9 mouse cellular contexts compared by ENCODE assay signal in genomic region chr5:67669436-67669896, GRCm38 (mm10).
DNase-seq lines count a peak whose midpoint lies in the region; ATAC-seq and TF ChIP-seq lines count a peak whose summit lies in the region.
"Had no signal": no experiment of that assay in that cellular context is flagged by ENCODE, and none has a peak within 500 bp of the region (broad histone marks: within the 10 kb centered on the region; RNA-seq: fewer than 3 reads in every experiment).

No protein-coding gene starts in this region.

- WGBS in intestine, embryonic 14.5 days, result 44% methylated on average over 13 of the region's 13 CpGs
- WGBS in intestine, postnatal 0 days, result 61% methylated on average over 13 of the region's 13 CpGs
- 88% methylated on average over 13 of the region's 13 CpGs for WGBS in heart, embryonic 10.5 days
- 41% methylated on average over 13 of the region's 13 CpGs for WGBS in lung, embryonic 15.5 days

- H3K27me3 ChIP-seq in intestine, embryonic 14.5 days (replicated peaks; ENCODE audit: control insufficient read depth, insufficient read depth, low read length), result no peaks in the 10 kb centered on the region
- no peaks in the 10 kb centered on the region for H3K27me3 ChIP-seq in intestine, postnatal 0 days (replicated peaks; ENCODE audit: control insufficient read depth, insufficient read depth, low read length)
- H3K27me3 ChIP-seq in heart, embryonic 10.5 days (ENCODE audit: insufficient read depth, poor library complexity, severe bottlenecking), result no peaks in the 10 kb centered on the region
- no peaks in the 10 kb centered on the region for H3K27me3 ChIP-seq in lung, embryonic 15.5 days
- H3K27me3 ChIP-seq: embryonic facial prominence, embryonic 12.5 days had no signal

- H3K9ac ChIP-seq in intestine, embryonic 14.5 days (ENCODE audit: low read length), result no peak overlapping the region
- H3K9ac ChIP-seq in intestine, postnatal 0 days (ENCODE audit: low read depth, low read length), result no peak overlapping the region
- no peak overlapping the region for H3K9ac ChIP-seq in lung, embryonic 15.5 days
- H3K9ac ChIP-seq: embryonic facial prominence, embryonic 12.5 days had no signal

- no peak for ATAC-seq in intestine, embryonic 14.5 days (replicated peaks; ENCODE audit: low FRiP score, low TSS enrichment, low read depth)
- ATAC-seq in intestine, postnatal 0 days, result no peak
- peak; percentile 86 for ATAC-seq in lung, embryonic 15.5 days (ENCODE audit: borderline replicate concordance, extremely low read depth, low FRiP score, low TSS enrichment)
- no peak for ATAC-seq in erythroid progenitor cell, adult 5-6 weeks (replicated peaks; ENCODE audit: low FRiP score, poor library complexity, severe bottlenecking)
- no peak for ATAC-seq in monocyte, adult 5-6 weeks (replicated peaks; ENCODE audit: insufficient number of reproducible peaks, low FRiP score, low TSS enrichment, poor library complexity, severe bottlenecking)

- no peaks in the 10 kb centered on the region for H3K9me3 ChIP-seq in intestine, embryonic 14.5 days (ENCODE audit: control insufficient read depth, low read length)
- H3K9me3 ChIP-seq in intestine, postnatal 0 days (ENCODE audit: control insufficient read depth), result no peaks in the 10 kb centered on the region
- H3K9me3 ChIP-seq in heart, embryonic 10.5 days, result no peaks in the 10 kb centered on the region
- H3K9me3 ChIP-seq in lung, embryonic 15.5 days, result no peaks in the 10 kb centered on the region
- H3K9me3 ChIP-seq: embryonic facial prominence, embryonic 12.5 days had no signal

- TF ChIP-seq CTCF in intestine, postnatal 0 days (IDR thresholded peaks at IDR 0.05; ENCODE audit: low read depth), result no peak

- no peak for DNase-seq in intestine, embryonic 14.5 days (ENCODE audit: low spot score)
- DNase-seq in cerebellum, adult 11-12 months, result peak; percentile 26
- DNase-seq in heart, embryonic 10.5 days (ENCODE audit: low spot score), result peak; percentile 50
- DNase-seq in right cerebral cortex, postnatal 14 days, result no peak

- H3K4me1 ChIP-seq in intestine, embryonic 14.5 days (replicated peaks; ENCODE audit: control insufficient read depth, insufficient read depth, low read length), result 0 out of 2 replicates have a peak, but pooled peaks cover 5% of the 10 kb centered on the region
- H3K4me1 ChIP-seq in intestine, postnatal 0 days (replicated peaks; ENCODE audit: control insufficient read depth, insufficient read depth, low read length), result no peaks in the 10 kb centered on the region
- H3K4me1 ChIP-seq in heart, embryonic 10.5 days, result no peaks in the 10 kb centered on the region
- H3K4me1 ChIP-seq in lung, embryonic 15.5 days, result peaks cover 13% of the 10 kb centered on the region

- H3K36me3 ChIP-seq in intestine, embryonic 14.5 days (ENCODE audit: control insufficient read depth, insufficient read depth, low read length), result no peaks in the 10 kb centered on the region
- H3K36me3 ChIP-seq in intestine, postnatal 0 days (ENCODE audit: control insufficient read depth, insufficient read depth), result peaks cover 9% of the 10 kb centered on the region; the same call in 1 of the 2 replicates
- 0 out of 2 replicates have a peak, but pooled peaks cover 7% of the 10 kb centered on the region for H3K36me3 ChIP-seq in heart, embryonic 10.5 days
- H3K36me3 ChIP-seq in lung, embryonic 15.5 days, result peaks cover 16% of the 10 kb centered on the region; the same call in 1 of the 2 replicates
- H3K36me3 ChIP-seq: embryonic facial prominence, embryonic 12.5 days had no signal

- peak overlapping the region; percentile 24 for H3K4me2 ChIP-seq in intestine, embryonic 14.5 days (ENCODE audit: low read length)
- H3K4me2 ChIP-seq in intestine, postnatal 0 days (replicated peaks; ENCODE audit: low read depth), result no peak overlapping the region
- H3K4me2 ChIP-seq in lung, embryonic 15.5 days, result peak overlapping the region; percentile 40
- H3K4me2 ChIP-seq: embryonic facial prominence, embryonic 12.5 days had no signal

- H3K4me3 ChIP-seq in intestine, embryonic 14.5 days (ENCODE audit: low read depth, low read length), result no peak overlapping the region
- no peak overlapping the region for H3K4me3 ChIP-seq in intestine, postnatal 0 days (ENCODE audit: low read depth, low read length)
- H3K4me3 ChIP-seq in heart, embryonic 10.5 days, result no peak overlapping the region
- no peak overlapping the region for H3K4me3 ChIP-seq in lung, embryonic 15.5 days
- H3K4me3 ChIP-seq: embryonic facial prominence, embryonic 12.5 days had no signal

- no peak overlapping the region for H3K27ac ChIP-seq in intestine, embryonic 14.5 days (ENCODE audit: low read depth)
- no peak overlapping the region for H3K27ac ChIP-seq in intestine, postnatal 0 days (ENCODE audit: low read depth, low read length)
- no peak overlapping the region for H3K27ac ChIP-seq in heart, embryonic 10.5 days
- no peak overlapping the region for H3K27ac ChIP-seq in lung, embryonic 15.5 days
- H3K27ac ChIP-seq: embryonic facial prominence, embryonic 12.5 days had no signal

Comparison
In these comparisons a context has a peak if more than half of its experiments do, and no peak if none do; other contexts are left out.
1. DNase-seq: peak in cerebellum, adult 11-12 months (single experiment) and heart, embryonic 10.5 days (single experiment); none in intestine, embryonic 14.5 days (single experiment) and right cerebral cortex, postnatal 14 days (single experiment).